Mouse (Mus musculus) cerebellum, adult 2 months (tissue): ENCODE data around the gene Il18bp. TPM values are rescaled to one million over a fixed set of nuclear protein-coding genes. Genes with fewer than 3 reads are reported as not detected.
"Not testable (repeated sequence)": the region's sequence is repeated elsewhere in the genome, so short reads cannot be mapped to it uniquely, and the experiment has no call there.

ENCODE experiments used
- DNase-seq, 2 experiments: peaks; one replicate each; pipeline ENCODE4 v3.0.0; 2021
- H3K27ac ChIP-seq: fragments of 200-500 bp; 2 replicates; pipeline ENCODE4 v1.5.1; 2012; ENCODE audit warnings: low read length, control low read depth, inconsistent platforms; ENCODE audit not compliant: insufficient read depth
- H3K27me3 ChIP-seq: fragments of 200-500 bp; 2 replicates; pipeline ENCODE4 v1.6.1; 2012; ENCODE audit warnings: inconsistent platforms, mild to moderate bottlenecking, low read length, moderate library complexity; ENCODE audit not compliant: control insufficient read depth, insufficient read depth
- H3K4me1 ChIP-seq: fragments of 200-500 bp; 2 replicates; pipeline ENCODE4 v1.6.1; 2011; ENCODE audit warnings: low read length; ENCODE audit not compliant: control insufficient read depth, insufficient read depth
- H3K4me3 ChIP-seq: fragments of 200-500 bp; replicated peaks from 2 replicates; pipeline ENCODE3; 2011; ENCODE audit warnings: mild to moderate bottlenecking, low read depth, low read length, control low read depth; ENCODE audit not compliant: insufficient read depth
- CTCF ChIP-seq: fragments of 200-500 bp; IDR thresholded peaks from 2 replicates; pipeline ENCODE4 v1.5.1; 2011; ENCODE audit warnings: low read depth, mild to moderate bottlenecking, control low read depth, low read length, moderate library complexity, borderline replicate concordance; ENCODE audit not compliant: insufficient read depth
- POLR2A ChIP-seq: fragments of 200-500 bp; IDR thresholded peaks from 2 replicates; pipeline ENCODE4 v1.6.1; 2011; ENCODE audit warnings: low read length, control low read depth, borderline replicate concordance; ENCODE audit not compliant: insufficient read depth
- WGBS: fragments of 180-500 bp; shearing (Covaris S2); methylation state at CpG from one replicate; pipeline ENCODE4 v1.1.7; 2018; 5-methylcytosine and 5-hydroxymethylcytosine counted together
- polyA plus RNA-seq: library from polyadenylated mRNA; depleted of rRNA; stranded (reverse); fragments of >200 nt; gene quantifications from 2 replicates; pipeline ENCODE4 v1.2.3, GENCODE M21; 2012

The Il18bp gene
- polyA plus RNA-seq, 1 experiment: 13.7 TPM

- WGBS: 28% methylated on average over 2 of the region's 2 CpGs
- H3K4me3 ChIP-seq: no peak overlapping the region
- DNase-seq: peak in 1 of 2 experiments; percentile 22
- H3K27me3 ChIP-seq: no peaks in the 10 kb centered on the region
- H3K27ac ChIP-seq: no peak overlapping the region; the same call in 1 of the 2 replicates
- peaks cover 5% of the 10 kb centered on the region; the same call in 1 of the 2 replicates for H3K4me1 ChIP-seq
- TF ChIP-seq POLR2A: no peak
- TF ChIP-seq CTCF: no peak
Measured at GRCm38 (mm10) chr7:102042314-102042713, 23.8 kb upstream of the Il18bp start.

GRCm38 (mm10) chr7:102037318-102037717 lies 18.8 kb upstream of the Il18bp start:
- no peak for DNase-seq
- no peak overlapping the region for H3K27ac ChIP-seq
- no peak for TF ChIP-seq POLR2A
- TF ChIP-seq CTCF: no peak

GRCm38 (mm10) chr7:102035534-102035933 lies 17.0 kb upstream of the Il18bp start:
- no peak overlapping the region for H3K4me3 ChIP-seq
- DNase-seq: no peak
- no peak overlapping the region for H3K27ac ChIP-seq
- H3K27me3 ChIP-seq: no peaks in the 10 kb centered on the region
- H3K4me1 ChIP-seq: no peaks in the 10 kb centered on the region
- 84% methylated on average over 2 of the region's 2 CpGs for WGBS
- TF ChIP-seq CTCF (no peak), POLR2A (no peak)

More at GRCm38 (mm10) chr7:102037318-102037717, 18.8 kb upstream of the Il18bp start:
- no peaks in the 10 kb centered on the region for H3K27me3 ChIP-seq
- H3K4me1 ChIP-seq: no peaks in the 10 kb centered on the region
- no peak overlapping the region for H3K4me3 ChIP-seq
- WGBS: 95% methylated on average over 3 of the region's 3 CpGs

- Histone ChIP-seq H3K27me3 (no peaks in the 10 kb centered on the region), H3K27ac (no peak overlapping the region), H3K4me1 (no peaks in the 10 kb centered on the region), H3K4me3 (no peak overlapping the region)
- WGBS: 97% methylated on average over 1 of the region's 1 CpGs
- DNase-seq: no peak
- TF ChIP-seq CTCF: peak; percentile 37; the same call in 1 of the 2 replicates
- no peak for TF ChIP-seq POLR2A
Measured at GRCm38 (mm10) chr7:102034904-102035303, 16.4 kb upstream of the Il18bp start.

GRCm38 (mm10) chr7:102025187-102026119 lies 7.0 kb upstream of the Il18bp start:
- 74% methylated on average over 2 of the region's 2 CpGs for WGBS
- no peaks in the 10 kb centered on the region for H3K27me3 ChIP-seq
- no peak overlapping the region for H3K27ac ChIP-seq
- DNase-seq: no peak
- no peaks in the 10 kb centered on the region for H3K4me1 ChIP-seq
- H3K4me3 ChIP-seq: no peak overlapping the region
- TF ChIP-seq CTCF (no peak), POLR2A (no peak)

GRCm38 (mm10) chr7:102023821-102024220 lies 5.3 kb upstream of the Il18bp start:
- H3K4me3 ChIP-seq: no peak overlapping the region
- WGBS: 94% methylated on average over 9 of the region's 9 CpGs
- no peak overlapping the region for H3K27ac ChIP-seq
- TF ChIP-seq CTCF: no peak
- TF ChIP-seq POLR2A: no peak
- H3K27me3 ChIP-seq: no peaks in the 10 kb centered on the region
- peaks cover 6% of the 10 kb centered on the region; the same call in 1 of the 2 replicates for H3K4me1 ChIP-seq
- no peak for DNase-seq

GRCm38 (mm10) chr7:102020934-102021333 lies 2.4 kb upstream of the Il18bp start:
- DNase-seq, H3K27me3 ChIP-seq, H3K4me3 ChIP-seq, H3K27ac ChIP-seq: not testable (repeated sequence)
- 97% methylated on average over 2 of the region's 2 CpGs for WGBS
- H3K4me1 ChIP-seq: peaks cover 16% of the 10 kb centered on the region

GRCm38 (mm10) chr7:102019362-102019761 lies 872 bp upstream of the Il18bp start:
- H3K27ac ChIP-seq: no peak overlapping the region
- no peak overlapping the region for H3K4me3 ChIP-seq
- DNase-seq: no peak
- TF ChIP-seq CTCF (no peak), POLR2A (no peak)
- no peaks in the 10 kb centered on the region for H3K27me3 ChIP-seq
- peaks cover 16% of the 10 kb centered on the region for H3K4me1 ChIP-seq
- WGBS: 77% methylated on average over 3 of the region's 3 CpGs
